Mouse (Mus musculus) stomach, postnatal 0 days (tissue): Measurements from ENCODE around the gene Sik1. TPM values are rescaled to one million over a fixed set of nuclear protein-coding genes. Genes with fewer than 3 reads are reported as not detected.
A peak's percentile ranks its signal among the peaks of the same experiment; 100 is the strongest.

Experiments
- ATAC-seq: fragments of 200-750 bp; cut with Nextera tagmentation; 2 replicates; pipeline ENCODE4 v1.8.0; 2017; ENCODE audit not compliant: low FRiP score, low TSS enrichment
- DNase-seq: peaks from one replicate; pipeline ENCODE4 v3.0.0-alpha.2; 2016; ENCODE audit warnings: low spot score
- H3K27ac ChIP-seq: fragments of 300-500 bp; sonication (generic); replicated peaks from 2 replicates; pipeline ENCODE4 v1.5.1; 2014; ENCODE audit warnings: mild to moderate bottlenecking, control low read depth
- H3K27me3 ChIP-seq: fragments of 300-500 bp; sonication (generic); 2 replicates; pipeline ENCODE4 v1.6.1; 2014; ENCODE audit warnings: low read length; ENCODE audit not compliant: control insufficient read depth, insufficient read depth
- H3K36me3 ChIP-seq: fragments of 300-500 bp; sonication (generic); 2 replicates; pipeline ENCODE4 v1.6.1; 2014; ENCODE audit warnings: low read length, mixed read lengths; ENCODE audit not compliant: control insufficient read depth, insufficient read depth
- H3K4me1 ChIP-seq: fragments of 300-500 bp; sonication (generic); replicated peaks from 2 replicates; pipeline ENCODE4 v1.6.1; 2014; ENCODE audit warnings: antibody characterized with exemption; ENCODE audit not compliant: control insufficient read depth, insufficient read depth
- H3K4me2 ChIP-seq: fragments of 300-500 bp; sonication (generic); replicated peaks from 2 replicates; pipeline ENCODE4 v1.6.1; 2014; ENCODE audit warnings: low read depth, mild to moderate bottlenecking, control low read depth, moderate library complexity
- H3K4me3 ChIP-seq: fragments of 300-500 bp; sonication (generic); 2 replicates; pipeline ENCODE4 v1.5.1; 2014; ENCODE audit warnings: low read depth, low read length, control low read depth
- H3K9ac ChIP-seq: fragments of 300-500 bp; sonication (generic); 2 replicates; pipeline ENCODE4 v1.6.1; 2014; ENCODE audit warnings: mild to moderate bottlenecking, low read length, control low read depth, mixed read lengths
- H3K9me3 ChIP-seq: fragments of 300-500 bp; sonication (generic); 2 replicates; pipeline ENCODE4 v1.6.1; 2016; ENCODE audit warnings: low read length; ENCODE audit not compliant: control insufficient read depth
- CTCF ChIP-seq: IDR thresholded peaks from 2 replicates; pipeline ENCODE4 v1.5.1; 2016; ENCODE audit warnings: antibody characterized with exemption, low read depth, mild to moderate bottlenecking, moderate library complexity
- EP300 ChIP-seq: optimal IDR thresholded peaks from 2 replicates; pipeline ENCODE3; 2016; ENCODE audit warnings: antibody characterized with exemption
- WGBS: fragments of 180-500 bp; shearing (Covaris S2); extraction: QIAGEN DNeasy Blood & Tissue Kit; methylation state at CpG from one replicate; pipeline ENCODE4 v1.1.7; 2014; 5-methylcytosine and 5-hydroxymethylcytosine counted together
- polyA plus RNA-seq: library from polyadenylated mRNA; unstranded; fragments of >200 nt; fragmentation: Nextera tagmentation; extraction: Ambion mirVana; gene quantifications from 2 replicates; pipeline ENCODE4 v1.2.1, GENCODE M21; 2015

Gene Sik1
- polyA plus RNA-seq, 1 experiment from 2014 or later: 18.2 TPM

- H3K36me3 ChIP-seq: no peaks in the 10 kb centered on the region
- 93% methylated on average over 1 of the region's 1 CpGs for WGBS
Observed at GRCm38 (mm10) chr17:31817815-31818214, 37.8 kb downstream of the Sik1 start.

GRCm38 (mm10) chr17:31817203-31817602 lies 38.4 kb downstream of the Sik1 start:
- Histone ChIP-seq H3K9ac (no peak overlapping the region), H3K4me3 (no peak overlapping the region), H3K27me3 (no peaks in the 10 kb centered on the region), H3K27ac (no peak overlapping the region), H3K36me3 (no peaks in the 10 kb centered on the region), H3K4me1 (peaks cover 5% of the 10 kb centered on the region; the same call in 1 of the 2 replicates), H3K9me3 (no peaks in the 10 kb centered on the region), H3K4me2 (no peak overlapping the region)
- TF ChIP-seq CTCF (no peak), EP300 (no peak)
- DNase-seq (no peak), ATAC-seq (no peak)
- WGBS: 57% methylated on average over 5 of the region's 5 CpGs

More at GRCm38 (mm10) chr17:31817815-31818214, 37.8 kb downstream of the Sik1 start:
- no peak for DNase-seq
- Histone ChIP-seq H3K9ac (no peak overlapping the region), H3K27me3 (no peaks in the 10 kb centered on the region), H3K4me3 (no peak overlapping the region), H3K4me2 (no peak overlapping the region), H3K9me3 (no peaks in the 10 kb centered on the region), H3K4me1 (peaks cover 5% of the 10 kb centered on the region; the same call in 1 of the 2 replicates), H3K27ac (no peak overlapping the region)
- no peak for ATAC-seq
- TF ChIP-seq CTCF (no peak), EP300 (no peak)

GRCm38 (mm10) chr17:31814848-31815247 lies 40.8 kb downstream of the Sik1 start:
- Histone ChIP-seq H3K4me3 (no peak overlapping the region), H3K4me2 (no peak overlapping the region), H3K9me3 (no peaks in the 10 kb centered on the region), H3K4me1 (0 out of 2 replicates have a peak, but pooled peaks cover 5% of the 10 kb centered on the region), H3K9ac (no peak overlapping the region), H3K27ac (peak overlapping the region; percentile 35; the same call in 1 of the 2 replicates), H3K36me3 (no peaks in the 10 kb centered on the region), H3K27me3 (no peaks in the 10 kb centered on the region)
- 71% methylated on average over 1 of the region's 1 CpGs for WGBS
- DNase-seq (no peak), ATAC-seq (0 out of 2 replicates have a peak, but pooled peaks have one; percentile 43)
- TF ChIP-seq CTCF (no peak), EP300 (no peak)

GRCm38 (mm10) chr17:31813938-31814622 lies 41.5 kb downstream of the Sik1 start:
- DNase-seq (no peak), ATAC-seq (peak; percentile 47; the same call in 1 of the 2 replicates)
- Histone ChIP-seq H3K4me1 (0 out of 2 replicates have a peak, but pooled peaks cover 3% of the 10 kb centered on the region), H3K27me3 (no peaks in the 10 kb centered on the region), H3K4me3 (no peak overlapping the region), H3K27ac (no peak overlapping the region; the same call in 1 of the 2 replicates), H3K9ac (no peak overlapping the region), H3K36me3 (no peaks in the 10 kb centered on the region), H3K9me3 (no peaks in the 10 kb centered on the region), H3K4me2 (no peak overlapping the region)
- WGBS: 51% methylated on average over 3 of the region's 3 CpGs
- TF ChIP-seq EP300 (no peak), CTCF (no peak)

GRCm38 (mm10) chr17:31811333-31811732 lies 44.3 kb downstream of the Sik1 start:
- Histone ChIP-seq H3K27ac (no peak overlapping the region), H3K27me3 (no peaks in the 10 kb centered on the region), H3K36me3 (no peaks in the 10 kb centered on the region), H3K4me1 (0 out of 2 replicates have a peak, but pooled peaks cover 3% of the 10 kb centered on the region), H3K4me3 (no peak overlapping the region), H3K9me3 (no peaks in the 10 kb centered on the region), H3K9ac (no peak overlapping the region), H3K4me2 (no peak overlapping the region)
- WGBS: 71% methylated on average over 4 of the region's 4 CpGs
- no peak for TF ChIP-seq CTCF
- TF ChIP-seq EP300: no peak
- DNase-seq: no peak
- ATAC-seq: no peak

- no peak overlapping the region for H3K27ac ChIP-seq
- DNase-seq: no peak
- H3K9me3 ChIP-seq: no peaks in the 10 kb centered on the region
- TF ChIP-seq CTCF (no peak), EP300 (no peak)
- H3K4me1 ChIP-seq: 0 out of 2 replicates have a peak, but pooled peaks cover under 1% of the 10 kb centered on the region
- no peak overlapping the region for H3K4me2 ChIP-seq
- ATAC-seq: no peak
- no peaks in the 10 kb centered on the region for H3K27me3 ChIP-seq
- 66% methylated on average over 19 of the region's 19 CpGs for WGBS
- no peak overlapping the region for H3K4me3 ChIP-seq
- H3K36me3 ChIP-seq: no peaks in the 10 kb centered on the region
- no peak overlapping the region for H3K9ac ChIP-seq
Observed at GRCm38 (mm10) chr17:31809894-31810293, 45.7 kb downstream of the Sik1 start.
